Mouse (Mus musculus): Measurements from ENCODE around the gene Dpt. TPM values are rescaled to one million over a fixed set of nuclear protein-coding genes. Genes with fewer than 3 reads are reported as not detected.
"Not testable (repeated sequence)": the region's sequence is repeated elsewhere in the genome, so short reads cannot be mapped to it uniquely, and the experiment has no call there.

The Dpt gene
- total RNA-seq (2021) = 10 to 100 TPM; 73.4 to 96.4 TPM
- long read RNA-seq, experiment 1, transcript Dpt-201 (4 exons, 1,724 nt) = major isoform, 9 of 12 reads
- long read RNA-seq, experiment 1, partial matches to known transcripts = 0 of 12 reads
- long read RNA-seq, experiment 1, other reads (novel, unspliced or antisense) = 3 of 12 reads
- long read RNA-seq, experiment 2, transcript Dpt-201 (4 exons, 1,724 nt) = major isoform, 7 of 13 reads
- long read RNA-seq, experiment 2, partial matches to known transcripts = 0 of 13 reads
- long read RNA-seq, experiment 2, other reads (novel, unspliced or antisense) = 6 of 13 reads

- intact Hi-C loops (cut with DNase I; ENCODE audit: low total_unique reads) = no loop called here
- DNase-seq = peak; percentile 67
These were observed at the start of gene Dpt for GRCm38 (mm10) chr1:164796471-164796870. TSS of gene Dpt (plus strand) at chr1:164796644.

- intact Hi-C loops (cut with DNase I; ENCODE audit: low total_unique reads) = no loop called here
- DNase-seq = no peak
These were observed 42.7 kb upstream of the Dpt start for GRCm38 (mm10) chr1:164753736-164754135.

GRCm38 (mm10) chr1:164755671-164756070, 40.8 kb upstream of the Dpt start:
- intact Hi-C loops (cut with DNase I; ENCODE audit: low total_unique reads) = no loop called here

GRCm38 (mm10) chr1:164756951-164757350, 39.5 kb upstream of the Dpt start:
- intact Hi-C loops (cut with DNase I; ENCODE audit: low total_unique reads) = no loop called here
- DNase-seq = no peak

More at GRCm38 (mm10) chr1:164755671-164756070, 40.8 kb upstream of the Dpt start:
- DNase-seq = no peak

- intact Hi-C loops (cut with DNase I; ENCODE audit: low total_unique reads) = no loop called here
- no peak for DNase-seq
These were observed 38.0 kb upstream of the Dpt start for GRCm38 (mm10) chr1:164758401-164758800.

- intact Hi-C loops (cut with DNase I; ENCODE audit: low total_unique reads) = no loop called here
- no peak for DNase-seq
These were observed 34.2 kb upstream of the Dpt start for GRCm38 (mm10) chr1:164762276-164762675.

GRCm38 (mm10) chr1:164766646-164767045, 29.8 kb upstream of the Dpt start:
- DNase-seq = no peak
- intact Hi-C loops (cut with DNase I; ENCODE audit: low total_unique reads) = no loop called here

- intact Hi-C loops (cut with DNase I; ENCODE audit: low total_unique reads) = no loop called here
- peak; percentile 83 for DNase-seq
These were observed 25.8 kb upstream of the Dpt start for GRCm38 (mm10) chr1:164770611-164771010.

GRCm38 (mm10) chr1:164780851-164781510, 15.5 kb upstream of the Dpt start:
- intact Hi-C loops (cut with DNase I; ENCODE audit: low total_unique reads) = no loop called here
- DNase-seq = no peak

GRCm38 (mm10) chr1:164786165-164786564, 10.3 kb upstream of the Dpt start:
- no peak for DNase-seq
- intact Hi-C loops (cut with DNase I; ENCODE audit: low total_unique reads) = no loop called here

GRCm38 (mm10) chr1:164787771-164788170, 8.7 kb upstream of the Dpt start:
- intact Hi-C loops (cut with DNase I; ENCODE audit: low total_unique reads) = no loop called here
- DNase-seq = peak; percentile 27

GRCm38 (mm10) chr1:164788292-164788691, 8.2 kb upstream of the Dpt start:
- intact Hi-C loops (cut with DNase I; ENCODE audit: low total_unique reads) = no loop called here
- DNase-seq = no peak

GRCm38 (mm10) chr1:164790296-164790695, 6.1 kb upstream of the Dpt start:
- intact Hi-C loops (cut with DNase I; ENCODE audit: low total_unique reads); DNase-seq: not testable (repeated sequence)

- intact Hi-C loops (cut with DNase I; ENCODE audit: low total_unique reads) = no loop called here
- DNase-seq = no peak
These were observed 3.4 kb upstream of the Dpt start for GRCm38 (mm10) chr1:164793049-164793448.

GRCm38 (mm10) chr1:164797746-164798285, 1.4 kb downstream of the Dpt start:
- intact Hi-C loops (cut with DNase I; ENCODE audit: low total_unique reads) = no loop called here
- peak; percentile 32 for DNase-seq

GRCm38 (mm10) chr1:164798471-164798922, 2.1 kb downstream of the Dpt start:
- peak; percentile 55 for DNase-seq
- intact Hi-C loops (cut with DNase I; ENCODE audit: low total_unique reads) = no loop called here

GRCm38 (mm10) chr1:164799161-164799560, 2.7 kb downstream of the Dpt start:
- intact Hi-C loops (cut with DNase I; ENCODE audit: low total_unique reads) = no loop called here
- no peak for DNase-seq

- no peak for DNase-seq
- intact Hi-C loops (cut with DNase I; ENCODE audit: low total_unique reads) = no loop called here
These were observed 7.8 kb downstream of the Dpt start for GRCm38 (mm10) chr1:164804277-164804676.

GRCm38 (mm10) chr1:164804751-164805435, 8.4 kb downstream of the Dpt start:
- no peak for DNase-seq
- intact Hi-C loops (cut with DNase I; ENCODE audit: low total_unique reads) = no loop called here

GRCm38 (mm10) chr1:164809371-164809770, 12.9 kb downstream of the Dpt start:
- DNase-seq = peak; percentile 56
- intact Hi-C loops (cut with DNase I; ENCODE audit: low total_unique reads) = no loop called here
